Mouse (Mus musculus): Measurements from ENCODE around the gene Rai14.

DNA sequence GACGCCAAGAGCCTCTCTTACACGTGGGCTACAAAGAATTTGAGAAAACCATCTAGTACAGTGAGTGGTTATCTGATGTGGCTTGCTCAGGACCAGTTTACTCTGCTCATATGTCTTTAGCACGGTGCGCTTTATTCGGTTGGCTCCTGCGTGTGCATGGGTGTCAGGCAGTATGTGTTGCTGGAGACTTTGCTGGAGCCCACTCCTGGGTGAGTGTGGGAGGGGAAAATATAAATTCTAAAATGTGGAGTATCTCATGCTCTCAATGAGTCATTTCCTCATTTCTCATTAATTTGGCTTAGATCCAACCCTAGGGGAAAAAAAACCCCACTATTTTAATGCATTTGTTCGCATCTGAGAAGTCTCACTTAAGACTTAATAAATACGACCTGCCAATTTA lies 33.2 kb upstream of the Rai14 start:
- TF ChIP-seq CTCF (IDR thresholded peaks at IDR 0.05; ENCODE audit: low read depth) (no peak), EP300 (IDR thresholded peaks at IDR 0.05; ENCODE audit: low read depth) (no peak)

Data from liver, postnatal 0 days (tissue).